Mouse (Mus musculus) cerebellum, adult 9-11 months (tissue): ENCODE measurements around the gene Hoxa2.

ENCODE experiments used
- DNase-seq: peaks from one replicate; pipeline ENCODE4 v3.0.0; 2022

The Hoxa2 gene

DNA sequence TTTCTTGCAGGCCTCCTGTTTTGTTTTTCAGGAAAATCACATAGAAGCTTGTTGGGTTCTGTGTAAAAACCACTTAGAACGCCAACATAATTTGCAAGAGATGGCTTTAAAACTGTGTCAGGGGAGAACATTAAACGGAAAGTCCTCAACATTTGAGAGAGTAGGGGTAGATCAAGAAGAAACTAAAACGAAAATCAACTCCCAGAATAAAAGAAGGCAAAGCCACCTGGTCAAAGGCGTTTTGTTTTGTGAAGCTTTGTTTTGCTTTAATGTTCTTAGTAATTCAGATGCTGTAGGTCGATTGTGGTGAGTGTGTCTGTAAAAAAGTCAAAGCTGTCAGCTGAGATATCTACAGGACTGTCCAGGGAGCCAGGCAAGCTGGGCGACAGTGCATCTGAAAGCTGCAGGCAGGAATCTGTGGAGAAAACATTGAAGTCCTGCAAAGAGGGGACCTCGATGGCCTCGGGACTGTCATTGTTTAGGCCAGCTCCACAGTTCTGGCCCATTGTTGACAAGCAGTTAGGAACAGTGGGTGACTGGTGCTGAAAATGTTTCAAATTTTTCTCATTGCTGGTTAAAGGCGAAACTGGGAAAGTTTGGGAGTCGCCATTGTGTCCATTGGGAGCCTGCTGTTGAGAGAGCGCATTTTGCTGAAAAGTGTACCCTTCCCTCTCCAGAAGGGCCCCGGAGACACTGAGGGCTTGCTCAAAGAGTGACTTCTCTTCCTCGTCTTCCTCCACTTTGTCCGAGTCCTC lies 1.8 kb downstream of the Hoxa2 start:
- DNase-seq, result no peak

GRCm38 (mm10) chr6:52162093-52162380 lies 2.6 kb downstream of the Hoxa2 start:
- DNase-seq, result no peak

DNA sequence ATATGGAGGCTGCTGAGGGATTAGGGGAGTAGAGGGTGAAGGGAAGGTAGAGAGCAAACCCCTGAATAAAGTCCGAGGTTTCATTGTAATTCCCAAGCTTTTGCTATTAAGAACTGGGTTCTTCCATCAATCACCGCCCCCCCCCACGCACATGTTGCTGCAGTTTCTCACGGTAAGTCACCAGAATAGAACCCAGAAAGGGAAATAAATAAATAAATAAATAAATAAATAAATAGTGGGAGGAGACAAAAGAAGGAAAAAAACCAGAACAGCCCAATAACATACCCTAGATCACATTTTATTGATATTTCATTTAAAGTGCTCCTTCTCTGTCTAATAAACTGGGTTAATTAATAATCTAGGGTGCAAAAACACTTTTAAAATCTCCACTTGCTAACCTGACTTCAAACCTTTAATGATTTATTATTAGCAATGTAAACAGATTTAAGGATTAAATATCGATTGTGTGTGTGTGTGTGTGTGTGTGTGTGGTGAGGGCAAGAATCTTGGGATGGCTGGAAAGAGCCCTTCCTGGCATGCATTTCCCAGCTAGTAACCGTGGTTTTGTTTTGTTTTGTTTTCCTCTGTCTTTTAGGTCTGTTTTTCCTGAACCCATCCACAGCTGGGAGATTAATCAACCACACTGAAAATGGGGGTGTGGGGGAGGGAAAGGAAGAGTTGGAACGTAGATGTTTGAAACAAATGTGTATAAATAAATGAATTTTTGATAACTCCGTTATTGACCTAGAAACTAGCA lies 3.1 kb downstream of the Hoxa2 start:
- DNase-seq, result no peak

DNA sequence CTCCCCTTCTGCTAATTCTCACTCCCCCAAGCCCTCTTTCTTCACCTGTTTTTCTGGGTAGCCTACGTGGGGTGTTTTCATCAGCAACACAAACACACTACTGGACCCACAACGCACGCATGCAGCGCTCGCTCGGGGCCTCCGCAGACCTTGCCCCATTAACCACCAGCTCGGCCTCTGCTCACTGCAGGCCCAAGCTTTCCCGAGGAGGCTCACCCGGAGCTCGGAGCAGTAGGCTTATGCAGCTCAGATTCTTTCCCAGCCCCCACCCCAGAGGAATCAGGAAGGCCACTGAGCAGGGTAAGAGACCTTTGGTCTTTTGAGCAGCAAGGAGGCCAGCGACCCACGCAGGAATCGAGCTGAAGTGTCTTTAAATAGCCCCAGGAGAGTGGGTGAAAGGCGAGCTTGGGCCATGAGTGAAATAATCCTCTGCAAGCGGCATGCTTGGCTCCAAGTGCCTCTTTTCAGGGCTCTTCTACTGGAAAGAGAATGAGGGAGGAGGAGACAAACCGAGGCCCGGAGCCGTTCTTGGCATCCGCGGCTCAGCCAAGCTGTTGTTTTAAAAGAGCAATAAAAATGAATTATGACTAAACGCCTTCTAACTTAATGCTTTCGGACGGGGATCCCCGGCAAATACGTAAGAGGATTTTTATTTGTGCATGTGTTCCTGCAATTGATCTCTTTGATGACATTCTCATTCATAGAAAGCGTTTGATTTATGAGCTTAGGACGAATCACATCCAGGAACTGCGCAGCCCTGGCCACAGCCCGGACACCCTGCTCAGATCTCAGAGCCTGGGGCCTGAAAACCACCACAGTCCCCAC lies 3.9 kb downstream of the Hoxa2 start:
- DNase-seq, result no peak

GRCm38 (mm10) chr6:52159979-52160378 lies 4.7 kb downstream of the Hoxa2 start:
- DNase-seq, result no peak

DNA sequence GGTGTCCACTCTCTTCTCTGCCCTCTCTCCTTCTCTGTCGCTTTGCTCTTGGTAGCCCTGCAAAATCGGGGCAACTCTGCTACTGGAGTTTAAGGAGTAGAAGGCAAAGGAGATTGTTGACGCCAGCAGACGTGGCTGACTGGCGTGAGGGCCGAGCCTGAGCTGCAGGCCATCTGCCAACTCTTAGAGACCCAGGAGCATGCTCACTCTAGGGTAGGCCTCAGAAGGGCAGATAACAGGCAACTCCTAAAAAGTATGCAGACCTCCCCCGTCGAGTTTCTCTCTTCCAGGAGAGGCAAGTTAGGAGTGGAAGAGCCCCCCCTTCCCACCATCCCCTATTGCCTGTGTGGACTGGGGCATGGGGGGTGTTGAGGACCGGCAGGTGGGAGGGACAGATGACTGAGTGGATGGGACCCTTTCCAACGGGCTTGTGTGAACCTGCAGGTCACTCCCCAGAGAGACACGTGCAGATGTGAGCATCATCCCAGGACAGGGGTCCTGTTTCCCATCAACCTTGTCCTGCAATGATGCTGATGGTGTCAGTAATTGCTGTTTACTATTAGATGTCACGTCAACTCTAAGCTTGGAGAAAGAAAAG lies 5.4 kb downstream of the Hoxa2 start:
- no peak for DNase-seq

- DNase-seq, result no peak
These were observed 6.2 kb downstream of the Hoxa2 start, which contains the start of gene Hoxa1 for GRCm38 (mm10) chr6:52158276-52159051. Hoxa1 (minus strand) TSS chr6:52158317.

DNA sequence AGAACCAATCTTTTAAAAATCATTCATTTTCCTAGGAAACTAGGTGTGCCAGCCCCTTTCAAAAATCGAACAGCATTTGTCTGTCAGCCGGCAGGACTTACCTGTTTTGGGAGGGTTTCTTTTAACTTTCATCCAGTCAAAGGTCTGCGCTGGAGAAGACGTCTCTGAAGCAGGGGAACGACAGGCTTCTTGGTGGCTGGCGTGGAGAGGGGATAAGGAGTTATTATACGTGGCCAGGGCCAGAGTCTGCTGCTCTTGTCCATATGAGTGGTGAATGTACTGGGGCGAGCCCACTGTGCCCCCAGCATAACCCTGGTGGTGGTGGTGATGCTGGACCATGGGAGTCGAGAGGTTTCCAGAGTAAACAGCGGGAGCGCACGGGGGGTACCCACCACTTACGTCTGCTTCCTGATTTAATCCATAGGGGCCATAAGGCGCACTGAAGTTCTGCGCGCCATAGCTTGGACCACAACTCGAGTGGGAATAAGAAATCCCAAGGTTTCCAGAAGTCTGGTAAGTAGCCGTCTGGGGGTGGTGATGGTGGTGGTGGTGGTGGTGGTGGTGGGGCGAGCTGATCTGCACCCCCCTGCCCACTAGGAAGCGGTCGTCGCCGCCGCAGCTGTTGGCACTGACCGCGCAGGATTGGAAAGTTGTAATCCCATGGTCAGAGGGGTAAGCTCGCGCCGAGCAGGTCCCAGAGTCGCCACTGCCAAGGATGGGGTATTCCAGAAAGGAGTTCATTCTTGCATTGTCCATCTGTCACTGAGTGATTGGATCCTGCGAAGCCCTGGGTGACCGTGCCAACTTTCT lies 7.0 kb downstream of the Hoxa2 start:
- no peak for DNase-seq

DNA sequence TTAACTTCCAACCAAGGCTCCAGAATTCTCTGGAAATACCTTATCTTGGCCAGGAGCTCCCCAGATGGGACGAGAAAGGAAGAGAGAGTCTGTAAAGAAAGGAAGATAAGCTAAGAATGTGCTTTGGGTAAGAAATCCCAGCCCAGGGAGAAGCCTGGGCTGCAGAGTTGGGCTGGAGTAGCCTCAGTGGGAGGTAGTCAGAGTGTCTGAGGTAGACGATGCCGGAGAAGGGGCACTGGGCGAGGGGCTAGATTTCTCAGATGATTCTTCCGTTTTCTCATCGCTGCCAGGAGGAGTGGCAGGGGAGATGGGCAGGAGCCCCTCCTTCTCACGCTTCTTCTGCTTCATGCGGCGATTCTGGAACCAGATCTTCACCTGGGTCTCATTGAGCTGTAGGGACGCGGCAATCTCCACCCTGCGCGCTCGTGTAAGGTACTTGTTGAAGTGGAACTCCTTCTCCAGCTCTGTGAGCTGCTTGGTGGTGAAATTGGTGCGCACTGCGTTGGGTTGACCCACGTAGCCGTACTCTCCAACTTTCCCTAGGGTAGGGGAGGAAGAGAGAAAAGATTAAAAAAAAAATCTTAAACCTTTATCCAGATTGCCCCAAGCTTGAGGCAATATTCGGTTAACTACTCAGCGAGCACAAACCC lies 8.0 kb downstream of the Hoxa2 start:
- no peak for DNase-seq

- no peak for DNase-seq
These were observed 9.2 kb downstream of the Hoxa2 start for GRCm38 (mm10) chr6:52155471-52155870.

DNA sequence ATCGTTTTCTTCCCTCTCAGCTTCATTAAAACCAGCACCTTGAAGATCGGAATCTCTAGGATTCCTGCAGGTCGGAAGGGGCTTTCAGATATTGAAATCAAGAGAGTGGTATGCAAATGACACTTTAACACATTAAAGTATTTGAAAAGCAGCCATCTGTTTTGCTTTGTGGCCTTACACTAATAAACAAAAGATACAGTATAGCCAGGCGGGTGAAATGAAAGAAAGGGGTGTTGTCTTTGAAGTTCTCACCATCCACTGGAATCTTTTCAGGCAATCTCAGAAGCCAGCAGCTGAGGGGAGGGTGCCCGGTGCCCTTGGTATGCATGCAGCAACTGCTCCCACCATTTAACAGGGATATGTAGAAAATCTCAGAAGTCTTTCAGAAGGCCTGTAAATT lies 10.6 kb downstream of the Hoxa2 start:
- DNase-seq, result no peak

DNA sequence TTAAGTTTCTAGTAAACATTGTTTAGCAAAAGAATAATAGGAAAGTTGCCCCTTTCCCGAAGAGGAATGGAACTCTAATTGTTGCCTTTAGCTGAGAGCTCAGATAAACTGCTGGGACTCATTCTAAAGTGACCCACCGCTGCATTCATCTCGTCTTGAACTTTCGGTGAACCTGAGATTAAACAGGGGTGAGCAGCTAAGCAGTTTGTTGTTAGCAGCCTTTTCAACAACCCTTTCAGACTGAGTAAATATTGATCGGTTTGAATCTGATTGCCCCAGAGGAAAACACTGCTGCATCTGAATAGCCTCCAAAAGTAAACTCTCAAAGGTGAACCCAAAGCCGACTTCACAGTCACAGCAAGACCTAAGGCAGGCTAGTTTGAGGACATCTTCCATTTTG lies 11.4 kb downstream of the Hoxa2 start:
- DNase-seq, result no peak

GRCm38 (mm10) chr6:52152226-52153193 lies 12.1 kb downstream of the Hoxa2 start:
- DNase-seq, result no peak

DNA sequence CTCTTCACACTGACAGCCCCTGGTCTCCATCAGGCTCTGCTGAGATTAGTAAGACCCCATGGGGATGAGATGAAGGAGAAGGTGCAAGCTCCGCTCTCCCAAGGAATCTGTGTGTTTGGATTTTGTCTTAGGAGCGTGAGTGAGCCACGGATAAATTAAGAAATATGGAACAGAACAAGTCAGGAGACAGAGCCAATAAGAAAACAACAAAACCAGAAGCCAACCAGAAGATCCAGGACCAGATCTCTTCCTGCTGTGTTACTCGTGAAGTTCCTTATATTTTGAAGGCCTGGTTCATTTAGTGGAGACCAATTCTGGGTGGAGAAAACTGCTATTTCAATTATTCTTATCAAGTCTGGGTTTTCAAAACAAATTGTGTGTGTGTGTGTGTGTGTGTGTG lies 13.1 kb downstream of the Hoxa2 start:
- no peak for DNase-seq

DNA sequence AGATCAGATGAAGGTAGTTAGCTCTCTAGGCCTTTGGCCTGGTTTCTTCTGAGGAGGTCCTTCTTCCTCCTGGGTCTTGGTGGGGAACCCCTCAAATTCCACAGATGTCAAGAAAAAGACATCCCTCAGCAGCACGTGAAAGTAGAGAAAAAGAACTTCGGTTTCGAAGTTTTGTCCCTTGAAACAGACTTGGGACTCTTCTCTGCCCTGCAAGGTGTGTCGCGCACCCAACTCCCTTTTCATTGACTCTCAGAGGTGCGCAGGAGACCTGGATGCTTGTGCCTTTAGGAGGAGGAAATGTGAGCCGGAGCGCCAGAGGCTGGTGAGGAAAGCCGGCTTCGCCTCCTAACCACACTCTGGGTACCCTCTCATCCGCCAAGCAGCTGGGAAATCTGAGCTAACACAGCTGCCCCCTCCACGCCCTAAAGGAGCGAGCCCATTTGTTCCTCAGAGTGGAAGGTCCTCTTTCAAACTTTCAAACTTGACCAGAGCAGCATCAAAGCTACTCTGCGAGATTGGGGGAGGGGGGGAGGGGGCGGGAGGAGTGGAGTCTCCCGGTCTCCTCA lies 14.1 kb downstream of the Hoxa2 start:
- DNase-seq, result no peak

DNA sequence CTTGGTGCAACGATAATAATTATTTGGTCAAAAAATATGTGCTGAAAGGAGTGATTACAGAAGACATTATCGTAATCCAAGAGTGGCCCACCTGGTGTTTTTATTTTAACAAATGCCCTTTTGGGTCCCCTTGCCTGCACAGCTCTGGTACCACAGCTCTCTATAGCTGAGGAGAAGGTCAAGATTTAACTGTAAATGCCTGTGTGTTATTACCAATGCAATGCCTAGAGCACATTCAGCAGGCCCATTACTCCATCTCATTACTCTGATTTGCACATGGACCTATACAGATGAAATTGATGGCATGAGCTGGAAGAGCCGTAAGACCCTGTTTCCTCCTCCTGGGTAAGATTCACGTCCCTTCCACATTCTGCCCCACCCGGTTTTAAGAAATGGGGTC lies 25.5 kb downstream of the Hoxa2 start:
- no peak for DNase-seq

DNA sequence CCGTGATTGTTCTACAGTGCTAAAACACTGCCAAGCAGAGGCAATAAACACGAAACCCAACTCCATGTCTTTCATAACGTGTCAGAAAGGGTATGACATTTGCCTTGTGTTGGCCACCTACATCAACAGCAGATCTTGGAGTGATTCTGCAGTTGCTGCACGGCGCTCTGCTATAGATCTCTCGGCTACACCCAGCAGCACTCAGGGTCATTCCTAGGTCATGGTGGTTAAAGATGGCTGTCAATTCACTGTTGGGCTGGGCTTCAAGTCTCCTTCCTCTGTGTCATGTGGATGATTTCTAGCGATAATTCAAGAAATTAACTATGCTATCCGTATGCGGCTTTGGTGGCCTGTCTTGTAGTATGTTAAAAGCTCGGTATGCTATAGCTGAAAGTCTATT lies 26.1 kb downstream of the Hoxa2 start:
- DNase-seq, result no peak

- DNase-seq, result no peak
These were observed 26.6 kb downstream of the Hoxa2 start for GRCm38 (mm10) chr6:52137841-52138535.

GRCm38 (mm10) chr6:52123673-52124072 lies 41.0 kb downstream of the Hoxa2 start:
- DNase-seq, result no peak
